Mouse (Mus musculus): ENCODE results near the gene Lrrc10b.

DNA sequence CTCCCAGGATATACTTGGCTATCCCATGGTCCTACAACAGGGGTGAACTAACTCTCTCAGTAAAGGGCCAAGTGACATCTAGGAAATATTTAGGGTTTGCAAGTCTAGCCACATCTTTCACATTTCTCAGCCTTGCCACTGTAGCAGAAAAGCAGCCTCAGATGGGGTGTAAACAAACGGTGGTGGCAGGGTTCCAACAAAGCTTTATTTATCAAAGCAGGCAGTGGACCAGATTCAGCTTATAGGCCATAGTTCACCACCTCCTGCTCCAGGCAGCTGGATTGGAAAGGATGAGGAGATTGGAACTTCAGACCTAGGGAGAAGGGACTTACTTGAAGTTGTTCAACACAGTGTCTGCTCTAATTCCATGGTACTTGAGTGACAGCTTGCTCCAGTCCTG lies 32.5 kb downstream of the Lrrc10b start:
- TF ChIP-seq CTCF (IDR thresholded peaks at IDR 0.05; ENCODE audit: low read depth) (no peak), EP300 (IDR thresholded peaks at IDR 0.05; ENCODE audit: low read depth) (no peak)
